Mouse (Mus musculus) hindbrain, embryonic 11.5 days (tissue): ENCODE data around the gene Ttc30b. TPM values are rescaled to one million over a fixed set of nuclear protein-coding genes. Genes with fewer than 3 reads are reported as not detected.
A peak's percentile ranks its signal among the peaks of the same experiment; 100 is the strongest.

ENCODE experiments used
- ATAC-seq: fragments of 200-750 bp; cut with Nextera tagmentation; 2 replicates; pipeline ENCODE4 v1.8.0; 2017; ENCODE audit warnings: mild to moderate bottlenecking, moderate TSS enrichment, moderate library complexity; ENCODE audit not compliant: low FRiP score
- DNase-seq: peaks from one replicate; pipeline ENCODE4 v3.0.0-alpha.2; 2015; ENCODE audit warnings: low spot score
- H3K27ac ChIP-seq: fragments of 300-500 bp; sonication (generic); 2 replicates; pipeline ENCODE4 v1.5.1; 2014; ENCODE audit warnings: mild to moderate bottlenecking, low read depth, low read length
- H3K27me3 ChIP-seq: fragments of 300-500 bp; sonication (generic); 2 replicates; pipeline ENCODE4 v1.6.1; 2014; ENCODE audit warnings: mild to moderate bottlenecking, low read length, moderate library complexity, mixed read lengths; ENCODE audit not compliant: control insufficient read depth, insufficient read depth
- H3K36me3 ChIP-seq: fragments of 300-500 bp; sonication (generic); 2 replicates; pipeline ENCODE4 v1.6.1; 2014; ENCODE audit warnings: mild to moderate bottlenecking, low read length, moderate library complexity, mixed read lengths; ENCODE audit not compliant: control insufficient read depth, insufficient read depth
- H3K4me1 ChIP-seq: fragments of 300-500 bp; sonication (generic); replicated peaks from 2 replicates; pipeline ENCODE4 v1.6.1; 2014; ENCODE audit warnings: low read length, mixed read lengths; ENCODE audit not compliant: control insufficient read depth, insufficient read depth
- H3K4me2 ChIP-seq: fragments of 300-500 bp; sonication (generic); replicated peaks from 2 replicates; pipeline ENCODE4 v1.6.1; 2014; ENCODE audit warnings: mild to moderate bottlenecking, low read depth, low read length
- H3K4me3 ChIP-seq: fragments of 300-500 bp; sonication (generic); 2 replicates; pipeline ENCODE4 v1.5.1; 2014; ENCODE audit warnings: low read depth, low read length
- H3K9ac ChIP-seq: fragments of 300-500 bp; sonication (generic); 2 replicates; pipeline ENCODE4 v1.6.1; 2014; ENCODE audit warnings: low read depth, low read length
- H3K9me3 ChIP-seq: fragments of 300-500 bp; sonication (generic); 2 replicates; pipeline ENCODE4 v1.6.1; 2016; ENCODE audit warnings: low read length; ENCODE audit not compliant: control insufficient read depth
- WGBS: fragments of 180-500 bp; shearing (Covaris S2); extraction: QIAGEN DNeasy Blood & Tissue Kit; methylation state at CpG from one replicate; pipeline ENCODE4 v1.1.7; 2014; 5-methylcytosine and 5-hydroxymethylcytosine counted together
- polyA plus RNA-seq: library from polyadenylated mRNA; unstranded; fragments of >200 nt; fragmentation: Nextera tagmentation; extraction: Ambion mirVana; gene quantifications from 2 replicates; pipeline ENCODE4 v1.2.1, GENCODE M21; 2014

The Ttc30b gene
- polyA plus RNA-seq, 1 experiment from 2014 or later = 10.6 TPM

DNA sequence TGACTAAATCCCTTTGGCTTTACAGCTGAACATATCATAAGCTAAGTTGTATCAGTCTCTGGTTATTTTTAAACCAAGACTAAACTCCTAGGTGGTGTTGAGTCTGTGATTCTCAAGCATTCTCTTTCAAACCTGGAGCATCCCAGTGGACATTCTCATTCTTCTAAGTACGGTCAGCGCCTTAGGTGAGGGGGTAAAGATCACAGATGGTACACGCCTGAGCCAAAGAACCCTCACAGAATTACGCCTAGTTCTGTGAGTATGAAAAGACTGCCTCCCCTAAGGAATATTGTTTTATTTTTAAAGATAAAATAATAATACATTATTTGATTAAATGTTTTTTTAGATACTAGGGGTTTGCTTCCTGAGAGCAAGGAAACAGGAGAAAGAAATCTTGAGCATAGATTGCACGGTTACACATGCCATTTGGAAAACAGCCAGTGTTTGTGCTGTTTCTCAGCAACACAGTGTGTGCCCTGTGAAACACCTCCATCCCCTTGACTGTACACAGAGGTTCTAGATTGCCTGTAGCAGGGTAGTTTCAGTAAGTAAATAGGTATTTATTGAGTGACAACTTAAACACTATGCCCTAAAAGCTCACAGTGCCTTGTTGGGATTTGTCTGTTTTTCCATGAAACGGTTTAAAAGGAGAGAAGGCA, 8.5 kb downstream of the Ttc30b start:
- no peak overlapping the region for H3K4me2 ChIP-seq
- H3K36me3 ChIP-seq = no peaks in the 10 kb centered on the region
- DNase-seq = no peak
- no peaks in the 10 kb centered on the region for H3K9me3 ChIP-seq
- H3K4me1 ChIP-seq = no peaks in the 10 kb centered on the region
- no peak overlapping the region for H3K9ac ChIP-seq
- ATAC-seq = no peak
- H3K27ac ChIP-seq = no peak overlapping the region
- H3K4me3 ChIP-seq = no peak overlapping the region
- H3K27me3 ChIP-seq = no peaks in the 10 kb centered on the region
- WGBS = 93% methylated on average over 6 of the region's 6 CpGs

DNA sequence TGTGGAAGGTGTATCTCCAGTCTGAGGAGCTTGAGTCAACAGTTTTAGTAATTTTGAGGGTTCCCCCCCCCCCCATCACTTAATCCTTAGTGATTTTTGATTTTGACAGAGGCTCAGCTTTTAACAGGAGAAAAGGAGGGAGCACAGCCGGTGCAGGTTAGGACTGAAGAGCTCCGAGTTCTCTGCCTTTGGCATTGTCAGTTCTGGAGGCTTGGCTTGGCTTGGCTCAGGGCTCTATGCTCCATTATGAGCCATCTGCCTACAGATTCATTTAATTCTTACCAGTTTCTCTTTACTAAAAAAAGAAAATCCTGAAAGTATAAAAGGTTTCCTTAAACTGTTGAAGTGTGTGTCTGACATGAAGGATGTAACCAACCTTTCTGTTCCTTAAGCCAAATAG, 9.2 kb downstream of the Ttc30b start:
- no peaks in the 10 kb centered on the region for H3K9me3 ChIP-seq
- no peaks in the 10 kb centered on the region for H3K4me1 ChIP-seq
- WGBS = 98% methylated on average over 2 of the region's 2 CpGs
- H3K27me3 ChIP-seq = no peaks in the 10 kb centered on the region
- H3K9ac ChIP-seq = no peak overlapping the region
- no peak overlapping the region for H3K4me3 ChIP-seq
- no peak overlapping the region for H3K4me2 ChIP-seq
- no peak for DNase-seq
- H3K36me3 ChIP-seq = no peaks in the 10 kb centered on the region
- no peak for ATAC-seq
- no peak overlapping the region for H3K27ac ChIP-seq

DNA sequence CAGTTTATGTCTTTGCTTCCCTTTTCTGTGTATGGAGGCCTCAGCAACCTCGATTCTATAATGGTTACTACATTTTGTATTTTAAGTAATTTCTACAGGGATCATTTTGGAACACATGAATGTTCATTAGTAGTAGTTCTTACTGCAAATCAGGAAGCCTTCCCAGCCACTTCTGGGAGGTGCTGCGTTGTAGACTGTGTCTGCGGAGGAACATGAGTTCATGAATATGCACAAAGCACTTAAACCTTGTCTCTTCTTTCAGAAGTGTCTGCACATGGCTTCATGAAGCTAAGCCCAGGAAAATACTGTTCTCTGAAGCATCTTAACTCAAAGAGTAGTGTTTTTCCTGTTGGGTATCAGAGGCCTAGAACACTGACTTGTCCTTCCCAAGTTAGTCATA, 10.4 kb downstream of the Ttc30b start:
- whole genome bisulfite sequencing = 88% methylated on average over 3 of the region's 3 CpGs
- no peak overlapping the region for H3K4me2 ChIP-seq
- no peak for ATAC-seq

DNA sequence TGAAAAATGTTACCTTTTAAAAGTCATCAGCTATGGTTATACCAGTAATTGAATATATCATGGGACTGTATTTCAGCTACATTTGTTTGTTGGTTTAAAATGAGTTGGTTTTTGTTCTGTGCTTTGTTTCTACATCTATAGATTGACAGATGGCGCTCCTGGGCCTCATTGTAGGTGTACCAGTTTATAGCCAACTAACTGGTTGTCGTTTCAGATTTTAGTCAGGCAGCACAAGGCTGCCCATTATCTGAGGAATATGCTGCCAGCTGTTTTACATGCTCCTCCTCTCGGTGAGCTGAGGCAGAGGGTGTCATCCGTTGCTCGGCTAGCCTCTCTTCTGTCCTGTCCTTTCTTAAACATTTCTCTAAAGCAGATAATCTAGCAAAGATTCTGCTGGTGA, 12.3 kb downstream of the Ttc30b start:
- WGBS = 87% methylated on average over 5 of the region's 5 CpGs
- no peak overlapping the region for H3K9ac ChIP-seq
- H3K27me3 ChIP-seq = no peaks in the 10 kb centered on the region
- no peak for ATAC-seq
- no peaks in the 10 kb centered on the region for H3K36me3 ChIP-seq
- H3K4me1 ChIP-seq = no peaks in the 10 kb centered on the region
- no peak overlapping the region for H3K4me2 ChIP-seq
- no peak for DNase-seq
- H3K27ac ChIP-seq = no peak overlapping the region
- H3K9me3 ChIP-seq = no peaks in the 10 kb centered on the region
- no peak overlapping the region for H3K4me3 ChIP-seq

More for the DNA sequence above, 10.4 kb downstream of the Ttc30b start:
- H3K4me3 ChIP-seq = no peak overlapping the region
- no peaks in the 10 kb centered on the region for H3K4me1 ChIP-seq
- H3K27me3 ChIP-seq = no peaks in the 10 kb centered on the region
- H3K36me3 ChIP-seq = no peaks in the 10 kb centered on the region
- H3K27ac ChIP-seq = no peak overlapping the region
- DNase-seq = no peak
- H3K9ac ChIP-seq = no peak overlapping the region
- no peaks in the 10 kb centered on the region for H3K9me3 ChIP-seq

DNA sequence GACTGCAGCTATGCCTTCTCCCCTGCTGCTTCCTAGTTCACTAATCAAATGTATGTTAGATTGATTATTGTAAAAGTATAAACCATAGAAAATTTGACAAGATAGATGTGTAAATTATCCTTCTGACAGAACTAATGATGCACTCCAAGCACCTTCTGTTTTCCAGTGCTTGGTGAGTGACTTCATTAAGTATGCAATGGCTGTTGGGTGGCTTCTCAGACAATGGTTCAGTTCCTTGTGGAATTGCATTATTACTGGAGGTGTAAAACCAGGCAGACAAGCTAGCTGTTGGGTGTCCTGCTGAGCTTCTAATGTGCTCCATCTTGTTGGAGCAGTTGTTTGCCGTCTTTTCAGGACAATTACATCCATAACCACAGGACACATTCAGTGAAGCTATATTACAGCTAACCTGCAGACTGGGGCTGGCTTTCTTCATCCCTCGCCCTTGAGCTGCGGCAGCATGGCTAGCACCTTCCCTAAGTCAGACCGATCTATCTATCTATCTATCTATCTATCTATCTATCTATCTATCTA, 14.5 kb downstream of the Ttc30b start:
- Histone ChIP-seq H3K9ac (no peak overlapping the region), H3K9me3 (no peaks in the 10 kb centered on the region), H3K36me3 (no peaks in the 10 kb centered on the region), H3K27ac (peak overlapping the region; percentile 12; the same call in 1 of the 2 replicates), H3K4me3 (no peak overlapping the region), H3K4me1 (no peaks in the 10 kb centered on the region), H3K4me2 (no peak overlapping the region), H3K27me3 (no peaks in the 10 kb centered on the region)
- ATAC-seq (no peak), DNase-seq (no peak)
- 75% methylated on average over 4 of the region's 4 CpGs for WGBS

DNA sequence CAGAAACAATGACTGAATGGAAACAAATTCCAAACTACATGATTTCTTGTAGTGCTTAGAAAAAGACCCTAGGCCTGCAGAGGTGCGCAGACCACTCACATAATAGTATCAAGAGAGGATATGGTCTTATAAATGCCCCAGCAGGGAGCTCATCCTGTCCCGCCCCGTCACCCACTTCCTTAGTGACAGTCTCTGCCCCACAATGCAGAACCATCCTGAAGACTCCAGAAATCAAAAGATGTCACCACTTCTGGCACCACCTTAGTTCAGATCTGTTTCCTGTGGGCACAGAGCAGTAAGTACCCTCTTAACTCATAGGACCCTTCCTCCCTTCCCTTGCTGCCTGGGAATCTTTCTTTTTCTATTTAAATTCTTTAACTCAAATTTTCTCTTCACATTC, 23.3 kb downstream of the Ttc30b start:
- H3K4me1 ChIP-seq = no peaks in the 10 kb centered on the region
- ATAC-seq (no peak), DNase-seq (no peak)
- no peak overlapping the region for H3K27ac ChIP-seq
- H3K9ac ChIP-seq = no peak overlapping the region
- H3K9me3 ChIP-seq = no peaks in the 10 kb centered on the region
- no peak overlapping the region for H3K4me3 ChIP-seq
- H3K36me3 ChIP-seq = no peaks in the 10 kb centered on the region
- no peaks in the 10 kb centered on the region for H3K27me3 ChIP-seq
- 91% methylated on average over 3 of the region's 3 CpGs for WGBS
- no peak overlapping the region for H3K4me2 ChIP-seq

DNA sequence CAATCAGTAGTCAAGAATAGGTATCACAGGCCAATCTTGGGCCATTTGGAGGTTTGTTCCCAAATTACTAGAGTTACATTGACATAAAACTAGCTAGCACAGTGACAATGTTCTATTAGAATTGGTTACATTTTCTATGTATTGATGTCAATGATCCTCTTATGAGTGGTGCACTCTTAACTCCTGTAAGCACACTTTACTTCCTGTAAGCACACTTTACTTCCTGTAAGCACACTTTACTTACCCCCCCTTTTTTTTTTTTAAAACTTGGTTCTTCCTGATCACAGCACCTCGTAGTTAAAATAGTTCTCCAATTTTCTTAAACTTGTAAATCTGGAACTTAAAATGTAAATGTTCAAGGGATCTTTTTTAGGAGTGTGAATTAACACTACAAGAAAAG, 31.2 kb downstream of the Ttc30b start:
- no peak for DNase-seq
- no peaks in the 10 kb centered on the region for H3K27me3 ChIP-seq
- no peak overlapping the region for H3K4me3 ChIP-seq
- no peaks in the 10 kb centered on the region for H3K4me1 ChIP-seq
- WGBS = 86% methylated on average over 1 of the region's 1 CpGs
- no peak overlapping the region for H3K27ac ChIP-seq
- H3K9me3 ChIP-seq = no peaks in the 10 kb centered on the region
- ATAC-seq = no peak
- H3K36me3 ChIP-seq = no peaks in the 10 kb centered on the region
- H3K4me2 ChIP-seq = no peak overlapping the region
- H3K9ac ChIP-seq = no peak overlapping the region

DNA sequence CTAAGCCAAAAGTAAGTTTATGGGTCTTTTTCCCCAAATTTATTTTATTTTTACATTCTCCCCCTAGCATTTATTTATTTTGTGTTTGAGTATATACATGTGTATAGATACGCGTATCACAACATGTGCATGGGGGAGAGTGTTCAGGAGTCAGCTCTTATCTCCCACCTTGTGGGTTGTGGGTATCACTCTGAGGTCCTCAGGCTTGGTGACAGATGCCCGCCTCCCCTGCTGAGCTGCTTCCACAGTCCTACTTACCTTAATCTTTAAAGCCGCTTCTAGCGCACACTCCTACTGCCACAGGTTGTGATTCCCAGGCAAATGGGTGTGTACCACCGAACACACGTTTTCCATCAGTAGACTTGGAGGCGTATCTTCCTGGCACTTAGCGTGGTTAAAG, 36.5 kb downstream of the Ttc30b start:
- no peak overlapping the region for H3K27ac ChIP-seq
- H3K4me2 ChIP-seq = no peak overlapping the region
- H3K36me3 ChIP-seq = no peaks in the 10 kb centered on the region
- no peaks in the 10 kb centered on the region for H3K9me3 ChIP-seq
- H3K9ac ChIP-seq = no peak overlapping the region
- no peak for DNase-seq
- ATAC-seq = no peak
- H3K4me1 ChIP-seq = no peaks in the 10 kb centered on the region
- no peak overlapping the region for H3K4me3 ChIP-seq
- 93% methylated on average over 9 of the region's 9 CpGs for WGBS
- H3K27me3 ChIP-seq = no peaks in the 10 kb centered on the region

DNA sequence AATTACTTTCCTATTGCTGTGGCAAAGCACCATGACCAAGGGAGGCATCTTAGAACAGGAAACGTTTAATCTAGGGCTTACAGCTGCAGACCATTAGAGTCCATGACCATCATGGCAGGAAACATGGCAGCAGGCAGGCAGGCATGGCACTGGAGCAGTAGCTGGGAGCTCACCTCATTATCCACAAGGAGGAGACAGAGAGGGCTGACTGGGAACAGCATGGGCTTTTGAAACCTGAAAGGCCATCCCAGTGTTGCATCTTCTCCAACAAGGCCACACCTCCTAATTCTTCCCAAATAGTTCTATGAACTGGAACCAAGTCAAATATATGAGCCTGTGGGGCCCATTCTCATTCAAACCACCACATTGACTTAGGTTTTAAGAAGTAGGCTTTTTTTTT, 38.1 kb downstream of the Ttc30b start:
- no peak overlapping the region for H3K4me3 ChIP-seq
- no peak overlapping the region for H3K9ac ChIP-seq
- DNase-seq = no peak
- no peaks in the 10 kb centered on the region for H3K9me3 ChIP-seq
- 87% methylated on average over 1 of the region's 1 CpGs for WGBS
- no peak overlapping the region for H3K27ac ChIP-seq
- H3K36me3 ChIP-seq = no peaks in the 10 kb centered on the region
- no peak for ATAC-seq
- H3K27me3 ChIP-seq = no peaks in the 10 kb centered on the region
- no peak overlapping the region for H3K4me2 ChIP-seq
- H3K4me1 ChIP-seq = no peaks in the 10 kb centered on the region
